In the genomic region with DNA sequence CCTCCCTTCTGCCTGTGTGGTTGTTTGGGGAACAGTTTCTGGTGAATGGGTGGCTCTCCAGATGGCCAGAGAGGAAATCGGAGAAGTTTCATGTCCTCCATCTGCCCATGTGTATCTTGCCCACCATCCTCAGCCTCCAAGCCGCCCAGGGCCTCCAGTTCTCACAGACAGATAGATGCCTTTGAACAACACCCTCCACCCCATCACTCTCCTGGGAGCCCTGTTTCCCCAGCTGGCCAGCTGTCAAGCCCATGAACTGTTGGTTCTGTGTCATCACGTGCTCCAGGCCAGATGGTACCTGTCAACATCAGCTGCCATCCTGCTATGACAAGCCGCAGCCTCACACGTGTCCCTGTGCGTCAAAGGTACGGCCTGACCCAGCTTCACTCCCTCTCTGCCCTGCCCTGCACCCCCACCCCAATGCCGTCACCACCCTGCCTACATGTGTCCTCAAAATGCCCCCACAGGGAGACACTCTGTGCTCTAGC, we compare ENCODE assay signal across 11 mouse cellular contexts. TPM values are rescaled to one million over a fixed set of nuclear protein-coding genes. Genes with fewer than 3 reads are reported as not detected.
DNase-seq lines count a peak whose midpoint lies in the region; ATAC-seq and TF ChIP-seq lines count a peak whose summit lies in the region.
"Had no signal": no experiment of that assay in that cellular context is flagged by ENCODE, and none has a peak within 500 bp of the region (broad histone marks: within the 10 kb centered on the region; RNA-seq: fewer than 3 reads in every experiment).

No protein-coding gene starts in this region.

- intact Hi-C loops in heart, postnatal 14 days (cut with DNase I) = no loop called here
- intact Hi-C loops in heart, postnatal 25 days (cut with DNase I) = no loop called here

- no peak for ATAC-seq in midbrain, embryonic 16.5 days
- ATAC-seq in stomach, postnatal 0 days (ENCODE audit: low FRiP score, low TSS enrichment) = peak; percentile 57; the same call in 1 of the 2 replicates
- ATAC-seq in granulocyte monocyte progenitor cell, adult 5-6 weeks (replicated peaks; ENCODE audit: poor library complexity, severe bottlenecking) = no peak

- no peaks in the 10 kb centered on the region for H3K9me3 ChIP-seq in midbrain, embryonic 10.5 days (replicated peaks)
- no peaks in the 10 kb centered on the region for H3K9me3 ChIP-seq in midbrain, embryonic 16.5 days (replicated peaks; ENCODE audit: control insufficient read depth, low read length, poor library complexity, severe bottlenecking)
- H3K9me3 ChIP-seq in stomach, postnatal 0 days (ENCODE audit: control insufficient read depth, low read length) = no peaks in the 10 kb centered on the region
- H3K9me3 ChIP-seq: G1E; heart, embryonic 15.5 days; midbrain, embryonic 12.5 days had no signal

- TF ChIP-seq CTCF in stomach, postnatal 0 days (IDR thresholded peaks at IDR 0.05; ENCODE audit: low read depth) = no peak

- no peak overlapping the region for H3K9ac ChIP-seq in midbrain, embryonic 16.5 days (ENCODE audit: low read depth, low read length)
- no peak overlapping the region for H3K9ac ChIP-seq in stomach, postnatal 0 days (ENCODE audit: low read length)
- H3K9ac ChIP-seq: heart, embryonic 15.5 days; midbrain, embryonic 12.5 days had no signal

- no peak overlapping the region for H3K4me2 ChIP-seq in midbrain, embryonic 16.5 days (ENCODE audit: low read length)
- no peak overlapping the region for H3K4me2 ChIP-seq in stomach, postnatal 0 days (replicated peaks; ENCODE audit: low read depth)
- H3K4me2 ChIP-seq: heart, embryonic 15.5 days; midbrain, embryonic 12.5 days had no signal

- TF ChIP-seq EP300 in stomach, postnatal 0 days (optimal IDR thresholded peaks at IDR 0.05) = no peak

- H3K4me1 ChIP-seq in midbrain, embryonic 10.5 days = peaks cover 27% of the 10 kb centered on the region
- H3K4me1 ChIP-seq in midbrain, embryonic 16.5 days (ENCODE audit: control insufficient read depth, insufficient read depth, low read length) = no peaks in the 10 kb centered on the region
- H3K4me1 ChIP-seq in stomach, postnatal 0 days (replicated peaks; ENCODE audit: control insufficient read depth, insufficient read depth) = no peaks in the 10 kb centered on the region
- H3K4me1 ChIP-seq: heart, embryonic 15.5 days had no signal

- H3K27me3 ChIP-seq in midbrain, embryonic 10.5 days (ENCODE audit: low read depth, poor library complexity, severe bottlenecking) = peaks cover 14% of the 10 kb centered on the region
- H3K27me3 ChIP-seq in midbrain, embryonic 16.5 days (ENCODE audit: control insufficient read depth, insufficient read depth, low read depth, low read length) = no peaks in the 10 kb centered on the region
- no peaks in the 10 kb centered on the region for H3K27me3 ChIP-seq in stomach, postnatal 0 days (ENCODE audit: control insufficient read depth, insufficient read depth, low read length)
- H3K27me3 ChIP-seq: midbrain, embryonic 12.5 days had no signal

- 71% methylated on average over 8 of the region's 8 CpGs for WGBS in midbrain, embryonic 10.5 days
- WGBS in midbrain, embryonic 16.5 days = 75% methylated on average over 8 of the region's 8 CpGs
- WGBS in stomach, postnatal 0 days = 24% methylated on average over 8 of the region's 8 CpGs

- no peak overlapping the region for H3K4me3 ChIP-seq in midbrain, embryonic 10.5 days
- no peak overlapping the region for H3K4me3 ChIP-seq in midbrain, embryonic 16.5 days (ENCODE audit: low read depth, low read length)
- H3K4me3 ChIP-seq in stomach, postnatal 0 days (ENCODE audit: low read depth, low read length) = no peak overlapping the region
- H3K4me3 ChIP-seq: heart, embryonic 15.5 days; midbrain, embryonic 12.5 days had no signal

- no peaks in the 10 kb centered on the region for H3K36me3 ChIP-seq in midbrain, embryonic 10.5 days
- H3K36me3 ChIP-seq in midbrain, embryonic 16.5 days (ENCODE audit: control insufficient read depth, insufficient read depth, low read length) = no peaks in the 10 kb centered on the region
- no peaks in the 10 kb centered on the region for H3K36me3 ChIP-seq in stomach, postnatal 0 days (ENCODE audit: control insufficient read depth, insufficient read depth, low read length)
- H3K36me3 ChIP-seq: G1E; heart, embryonic 15.5 days; midbrain, embryonic 12.5 days had no signal

- peak; percentile 19 to 31 for DNase-seq in heart, postnatal 14 days
- no peak for DNase-seq in heart, postnatal 25 days (ENCODE audit: low spot score)
- no peak for DNase-seq in midbrain, embryonic 10.5 days (ENCODE audit: low spot score)
- DNase-seq in layer of hippocampus, adult 8-10 months (ENCODE audit: low spot score in 2 of 2) = peak; percentile 52 to 55
- peak; percentile 17 for DNase-seq in stomach, postnatal 0 days (ENCODE audit: low spot score)
- DNase-seq: thymus, adult 18-20 months had no signal

- peak overlapping the region; percentile 38; the same call in 1 of the 2 replicates for H3K27ac ChIP-seq in midbrain, embryonic 10.5 days (replicated peaks)
- no peak overlapping the region for H3K27ac ChIP-seq in midbrain, embryonic 16.5 days (ENCODE audit: low read length)
- no peak overlapping the region for H3K27ac ChIP-seq in stomach, postnatal 0 days (replicated peaks)
- H3K27ac ChIP-seq: heart, embryonic 15.5 days; midbrain, embryonic 12.5 days had no signal

RNA-seq across cellular contexts. Expression of gene Lrrc10b, which starts 11.9 kb away (rescaled TPM):
- total RNA-seq in heart, postnatal 14 days (2021) = 1 to 10 TPM; 1.4 to 2.6 TPM
- 1 to 10 TPM in 1 of 2 experiments, under 1 TPM in 1; 0.75 to 1.0 TPM for total RNA-seq in heart, postnatal 25 days (2021)
- polyA plus RNA-seq in midbrain, embryonic 10.5 days (2016; fragmentation: Nextera tagmentation; extraction: Ambion mirVana) = 0.70 and 1.4 TPM in 2 replicates
- 1.9 and 2.0 TPM in 2 replicates for polyA plus RNA-seq in midbrain, embryonic 16.5 days (2015; fragmentation: Nextera tagmentation; extraction: Ambion mirVana)
- 10 to 100 TPM; 47.8 to 70.9 (median 54.8) TPM for total RNA-seq in layer of hippocampus, adult 8-10 months (2022)
- 2.8 and 3.3 TPM in 2 replicates for polyA plus RNA-seq in stomach, postnatal 0 days (2015; fragmentation: Nextera tagmentation; extraction: Ambion mirVana)
- not detected in 2 replicates for total RNA-seq in granulocyte monocyte progenitor cell, adult 5-6 weeks (2014; fragmentation: Nextera tagmentation)
- total RNA-seq in granulocyte monocyte progenitor cell, adult 5-6 weeks (2017) = 0.34 TPM in 1 of 2 replicates, not detected in the other
- total RNA-seq: G1E had no signal
- polyA plus RNA-seq: G1E had no signal

RNA-seq across cellular contexts. Expression of gene Ppp1r32, which starts 13.5 kb away (rescaled TPM):
- under 1 TPM; 0.32 to 0.48 TPM for total RNA-seq in heart, postnatal 14 days (2021)
- under 1 TPM in 1 of 2 experiments, not detected in 1; 0.21 TPM for total RNA-seq in heart, postnatal 25 days (2021)
- 0.39 and 0.47 TPM in 2 replicates for polyA plus RNA-seq in midbrain, embryonic 10.5 days (2016; fragmentation: Nextera tagmentation; extraction: Ambion mirVana)
- polyA plus RNA-seq in midbrain, embryonic 16.5 days (2015; fragmentation: Nextera tagmentation; extraction: Ambion mirVana) = 3.6 and 5.9 TPM in 2 replicates
- 1 to 10 TPM; 1.4 to 3.4 (median 1.9) TPM for total RNA-seq in layer of hippocampus, adult 8-10 months (2022)
- 0.15 and 0.16 TPM in 2 replicates for polyA plus RNA-seq in stomach, postnatal 0 days (2015; fragmentation: Nextera tagmentation; extraction: Ambion mirVana)
- 1.2 TPM in 1 of 2 replicates, not detected in the other for total RNA-seq in granulocyte monocyte progenitor cell, adult 5-6 weeks (2014; fragmentation: Nextera tagmentation)
- total RNA-seq in granulocyte monocyte progenitor cell, adult 5-6 weeks (2017) = not detected in 2 replicates
- polyA plus RNA-seq: heart, embryonic 15.5 days had no signal

RNA-seq across cellular contexts. Expression of gene Cpsf7, which starts 55.9 kb away (rescaled TPM):
- total RNA-seq in heart, postnatal 14 days (2021) = 10 to 100 TPM; 35.3 to 36.4 TPM
- total RNA-seq in heart, postnatal 25 days (2021) = 10 to 100 TPM; 24.8 to 28.4 TPM
- 57.9 and 63.2 TPM in 2 replicates for polyA plus RNA-seq in midbrain, embryonic 10.5 days (2016; fragmentation: Nextera tagmentation; extraction: Ambion mirVana)
- 55.9 and 56.0 TPM in 2 replicates for polyA plus RNA-seq in midbrain, embryonic 16.5 days (2015; fragmentation: Nextera tagmentation; extraction: Ambion mirVana)
- total RNA-seq in layer of hippocampus, adult 8-10 months (2022) = 10 to 100 TPM; 75.6 to 85.5 (median 83.0) TPM
- polyA plus RNA-seq in stomach, postnatal 0 days (2015; fragmentation: Nextera tagmentation; extraction: Ambion mirVana) = 12.5 and 16.7 TPM in 2 replicates
- total RNA-seq in granulocyte monocyte progenitor cell, adult 5-6 weeks (2014; fragmentation: Nextera tagmentation) = 73.3 and 88.9 TPM in 2 replicates
- 34.5 and 36.4 TPM in 2 replicates for total RNA-seq in granulocyte monocyte progenitor cell, adult 5-6 weeks (2017)

RNA-seq across cellular contexts. Expression of gene Sdhaf2, which starts 56.7 kb away (rescaled TPM):
- 10 to 100 TPM; 64.1 to 78.7 TPM for total RNA-seq in heart, postnatal 14 days (2021)
- total RNA-seq in heart, postnatal 25 days (2021) = 10 to 100 TPM; 71.6 to 72.2 TPM
- polyA plus RNA-seq in midbrain, embryonic 10.5 days (2016; fragmentation: Nextera tagmentation; extraction: Ambion mirVana) = 62.1 and 66.9 TPM in 2 replicates
- polyA plus RNA-seq in midbrain, embryonic 16.5 days (2015; fragmentation: Nextera tagmentation; extraction: Ambion mirVana) = 60.2 and 62.7 TPM in 2 replicates
- 10 to 100 TPM; 48.8 to 64.9 (median 58.2) TPM for total RNA-seq in layer of hippocampus, adult 8-10 months (2022)
- polyA plus RNA-seq in stomach, postnatal 0 days (2015; fragmentation: Nextera tagmentation; extraction: Ambion mirVana) = 37.4 and 38.9 TPM in 2 replicates
- 42.9 and 44.4 TPM in 2 replicates for total RNA-seq in granulocyte monocyte progenitor cell, adult 5-6 weeks (2014; fragmentation: Nextera tagmentation)
- 48.7 and 58.9 TPM in 2 replicates for total RNA-seq in granulocyte monocyte progenitor cell, adult 5-6 weeks (2017)

Comparison
In these comparisons a context has a peak if more than half of its experiments do, and no peak if none do; other contexts are left out.
1. DNase-seq: peak in heart, postnatal 14 days (2 of 2), layer of hippocampus, adult 8-10 months (2 of 2) and stomach, postnatal 0 days (single experiment); none in heart, postnatal 25 days (single experiment) and midbrain, embryonic 10.5 days (single experiment).
2. RNA of gene Lrrc10b, which starts 11.9 kb away (total RNA-seq): 47.8 to 70.9 TPM in layer of hippocampus, adult 8-10 months; 1.4 to 2.6 TPM in heart, postnatal 14 days, 0.75 to 1.0 TPM in heart, postnatal 25 days and 0.34 TPM in granulocyte monocyte progenitor cell, adult 5-6 weeks; every median in the first group is over 10 times any median in the second.